Mouse (Mus musculus) right cerebral cortex, postnatal 14 days (tissue): ENCODE results near the gene Zdhhc1.

Source experiments
- DNase-seq: peaks from one replicate; pipeline ENCODE4 v3.0.0; 2022

Gene Zdhhc1

DNA sequence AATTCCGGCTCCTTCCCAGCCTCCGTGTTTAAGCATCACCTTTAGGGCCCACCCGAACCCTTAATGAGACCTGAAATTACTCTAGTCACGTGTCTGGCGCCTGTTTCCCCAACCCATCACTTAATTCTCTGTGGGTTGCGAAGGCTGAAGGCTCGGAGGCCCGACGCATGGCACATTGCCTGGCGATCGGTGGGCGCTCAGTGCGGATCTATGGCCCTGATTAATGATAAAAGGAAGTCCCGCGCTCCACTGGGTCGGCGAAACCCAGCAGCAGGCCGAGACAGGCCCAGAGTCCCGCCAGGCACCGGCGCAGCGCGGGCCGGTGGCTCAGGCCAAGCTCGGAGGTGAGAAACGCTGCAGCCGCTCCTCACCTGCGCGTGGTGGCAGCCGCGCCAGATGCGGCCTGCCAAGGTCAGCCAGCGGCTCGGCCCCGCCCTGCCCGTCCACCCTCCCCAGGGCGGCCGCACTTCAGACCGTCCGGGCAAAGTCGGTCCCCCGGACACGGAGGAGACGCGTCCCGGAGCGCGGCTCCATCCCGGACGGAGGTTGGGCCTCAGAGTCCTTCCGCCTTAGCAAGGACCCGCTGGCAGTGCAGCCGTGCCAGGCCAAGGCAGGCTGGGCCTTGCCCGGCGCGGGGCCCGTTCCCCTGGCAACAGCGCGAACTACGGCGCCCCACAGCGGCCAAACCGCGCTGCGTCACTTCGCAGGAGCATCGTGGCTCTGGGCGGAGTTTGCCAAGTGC lies at the start of gene Zdhhc1:
Gene Zdhhc1 (minus strand): TSS at position 464 of the 742 bp plus-strand sequence.
- peak; percentile 89 for DNase-seq

DNA sequence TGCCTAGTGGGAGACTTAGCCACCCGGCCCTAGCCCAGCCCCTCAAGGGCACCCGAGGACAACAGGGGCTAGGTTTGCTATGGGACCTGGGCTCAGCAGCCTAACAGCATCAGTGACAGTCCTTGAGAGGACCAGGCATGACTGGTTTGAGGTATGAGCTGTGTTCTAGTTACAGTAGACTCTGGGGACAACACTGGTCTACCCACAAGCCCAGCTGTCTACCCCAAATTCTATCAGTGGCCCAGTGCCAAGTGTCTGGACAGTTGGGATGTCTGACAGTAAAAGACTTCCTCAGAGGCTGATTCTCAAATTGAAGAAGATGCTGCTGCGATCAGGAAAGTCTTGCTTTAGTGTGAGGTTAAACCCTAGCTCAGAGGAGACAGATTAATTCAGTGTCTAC lies 48.5 kb upstream of the Zdhhc1 start:
- peak; percentile 58 for DNase-seq

DNA sequence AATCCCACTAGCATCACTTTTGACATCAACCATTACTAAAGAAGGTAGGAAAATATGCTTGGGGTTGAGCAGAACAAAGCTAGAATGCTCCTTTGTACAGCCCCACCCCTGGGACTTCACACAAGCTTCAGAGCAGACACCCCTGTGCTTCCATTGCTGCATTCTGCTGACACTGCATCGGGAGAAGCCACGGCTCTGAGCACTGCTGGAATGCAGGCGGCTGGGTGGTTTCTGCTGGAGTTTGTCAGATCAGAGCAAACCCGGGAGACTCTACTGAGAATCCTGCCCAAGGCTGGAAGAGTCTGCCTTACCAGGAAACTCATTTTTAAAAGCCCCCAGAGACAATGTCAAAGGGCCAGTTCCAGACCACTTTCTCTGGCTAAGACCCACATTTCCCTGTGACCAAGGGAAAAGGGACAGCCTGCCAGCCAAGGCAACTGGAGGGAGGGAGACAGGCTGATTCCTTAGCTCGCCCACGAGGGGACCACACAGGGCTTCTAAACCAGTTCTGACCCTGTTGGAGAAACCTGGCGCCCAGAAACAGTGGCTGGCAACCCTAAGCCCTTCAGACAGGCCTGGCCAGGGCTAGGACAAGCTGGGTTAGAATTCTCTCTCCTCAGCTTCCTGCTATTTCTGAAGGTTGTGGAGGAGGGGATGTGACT lies 48.0 kb upstream of the Zdhhc1 start:
- no peak for DNase-seq

DNA sequence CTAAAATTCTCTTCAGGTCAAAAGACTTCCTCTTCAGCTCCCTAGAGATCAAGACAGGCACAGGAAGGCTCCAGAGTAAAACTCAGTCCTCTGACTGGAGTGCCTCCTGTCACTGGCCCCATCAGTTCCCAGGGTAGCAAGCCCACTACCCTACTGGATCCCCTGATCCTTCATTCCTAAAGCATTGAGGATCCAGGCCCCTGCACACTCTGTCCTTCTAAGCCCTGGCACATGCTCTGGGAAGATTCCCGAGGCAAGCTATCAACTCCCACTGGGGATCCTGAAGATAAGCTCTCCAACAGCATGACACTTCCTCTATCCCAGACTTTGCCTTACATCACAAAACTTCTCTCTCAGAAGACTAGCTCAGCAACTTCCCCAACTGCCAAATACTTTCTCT lies 47.0 kb upstream of the Zdhhc1 start:
- DNase-seq, result no peak

DNA sequence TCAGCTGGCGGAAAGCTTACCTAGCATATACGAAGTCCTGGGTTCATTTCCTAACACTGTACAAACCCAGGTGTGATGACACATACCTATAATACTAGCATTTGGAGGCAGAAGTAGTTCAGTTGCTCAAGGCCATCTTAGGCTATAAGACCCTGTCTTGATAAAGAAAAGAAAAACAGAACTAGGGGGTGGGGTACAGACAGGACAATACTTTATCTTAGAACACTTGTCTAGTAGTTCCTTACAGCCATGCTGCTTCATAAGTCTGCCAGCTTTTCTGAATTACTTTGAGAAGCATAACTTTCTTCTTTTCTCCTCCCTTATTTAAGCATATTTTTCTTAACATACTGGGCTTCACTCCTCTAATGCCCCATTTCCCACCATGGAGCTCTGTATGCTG lies 46.1 kb upstream of the Zdhhc1 start:
- DNase-seq, result no peak

DNA sequence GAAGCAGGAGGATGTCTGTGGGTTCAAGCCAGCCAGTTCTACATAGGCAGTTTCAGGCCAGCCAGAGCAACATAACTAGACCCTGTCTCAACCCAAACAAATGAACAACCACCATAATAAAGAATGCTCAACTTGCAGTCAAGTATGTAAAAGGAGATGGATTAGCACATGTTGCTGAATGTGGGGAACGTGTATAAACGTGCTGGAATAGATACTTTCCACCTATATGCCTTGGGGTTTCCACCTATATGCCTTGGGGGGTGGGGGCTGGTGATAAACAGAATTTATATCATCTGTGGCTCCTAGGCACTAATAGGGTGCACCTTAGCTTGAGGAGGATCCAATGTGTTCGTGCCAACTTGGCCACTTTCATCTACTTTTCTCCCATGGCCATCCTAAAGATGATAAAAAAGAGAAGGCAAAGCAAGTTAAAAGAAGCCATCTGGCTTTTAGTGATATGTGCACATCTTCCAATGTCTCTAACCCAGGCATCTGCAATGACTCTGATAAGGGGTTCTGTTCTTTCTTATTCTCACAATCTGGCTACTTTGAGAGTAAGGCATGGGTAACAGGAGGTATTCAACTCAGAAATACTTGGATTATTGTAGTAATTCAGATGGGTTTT lies 45.4 kb upstream of the Zdhhc1 start:
- DNase-seq, result no peak

DNA sequence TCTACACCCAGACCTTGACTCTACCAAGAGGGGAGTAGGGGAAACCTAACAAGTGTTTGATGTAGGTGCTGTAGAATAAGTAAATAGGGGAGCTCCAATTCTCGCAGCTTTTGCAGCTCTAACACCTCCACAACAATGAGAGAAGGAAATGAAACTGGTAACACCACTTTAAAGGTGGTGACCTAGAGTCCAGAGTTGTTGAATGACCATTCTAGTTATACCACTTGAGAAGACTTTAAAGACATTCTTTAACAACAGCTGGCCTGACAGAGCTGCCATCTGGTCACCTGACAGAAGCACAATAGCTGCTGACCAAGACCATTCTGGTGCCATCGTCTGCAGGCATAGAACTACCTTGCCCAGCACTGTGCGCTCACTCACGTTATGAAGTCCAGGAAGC lies 42.2 kb upstream of the Zdhhc1 start:
- DNase-seq, result no peak

DNA sequence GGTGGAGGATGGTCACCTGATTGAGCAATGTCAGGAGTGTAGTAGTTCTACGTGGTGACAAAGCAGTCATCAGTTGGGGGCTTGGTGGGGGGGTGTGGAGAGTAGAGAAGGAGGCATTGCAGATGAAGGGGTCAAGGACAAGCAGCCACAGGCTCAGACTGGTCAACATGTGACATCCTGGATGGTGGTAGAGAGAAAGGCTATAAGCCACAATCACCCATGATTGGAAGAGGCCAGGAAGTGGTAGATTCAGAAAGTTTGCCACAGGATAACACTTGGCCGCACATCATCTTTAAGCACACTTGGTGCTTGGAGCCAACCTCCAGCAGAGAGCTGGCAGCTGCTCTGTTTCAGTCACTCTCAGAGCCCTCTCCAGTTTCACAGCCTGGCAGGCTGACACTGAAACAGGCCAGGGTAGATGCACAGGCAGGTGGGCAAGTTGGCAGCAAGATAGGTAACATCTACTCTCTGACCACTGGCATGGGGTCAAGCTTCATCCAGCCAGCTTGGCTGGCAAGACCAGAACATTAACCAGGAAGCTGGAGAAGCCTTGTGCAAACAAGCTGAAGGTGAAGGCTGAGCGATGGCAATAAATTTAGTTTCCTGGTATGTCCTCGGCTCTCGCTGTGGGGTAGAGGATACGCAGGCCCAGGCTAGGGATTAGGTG lies 40.4 kb upstream of the Zdhhc1 start:
- DNase-seq, result no peak

DNA sequence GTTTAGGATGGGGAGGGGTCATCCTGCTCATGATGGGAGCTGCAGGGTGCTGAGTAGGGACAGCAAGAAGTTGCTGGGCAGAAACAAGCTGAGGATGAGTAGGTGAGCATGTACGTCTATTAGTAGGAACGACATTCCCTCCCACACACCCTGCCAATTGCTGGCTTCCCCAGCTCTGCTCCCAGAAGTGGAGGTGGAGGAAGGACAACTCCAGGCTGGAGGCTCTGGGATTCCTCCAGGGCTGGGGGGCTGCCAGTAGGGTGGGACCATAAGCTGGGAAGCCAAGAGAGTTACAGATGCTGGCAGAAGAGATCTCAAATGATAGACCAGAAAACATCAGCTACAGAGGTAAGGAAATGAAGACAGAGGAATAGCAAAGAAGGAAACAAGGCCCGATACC lies 39.8 kb upstream of the Zdhhc1 start:
- DNase-seq, result no peak

DNA sequence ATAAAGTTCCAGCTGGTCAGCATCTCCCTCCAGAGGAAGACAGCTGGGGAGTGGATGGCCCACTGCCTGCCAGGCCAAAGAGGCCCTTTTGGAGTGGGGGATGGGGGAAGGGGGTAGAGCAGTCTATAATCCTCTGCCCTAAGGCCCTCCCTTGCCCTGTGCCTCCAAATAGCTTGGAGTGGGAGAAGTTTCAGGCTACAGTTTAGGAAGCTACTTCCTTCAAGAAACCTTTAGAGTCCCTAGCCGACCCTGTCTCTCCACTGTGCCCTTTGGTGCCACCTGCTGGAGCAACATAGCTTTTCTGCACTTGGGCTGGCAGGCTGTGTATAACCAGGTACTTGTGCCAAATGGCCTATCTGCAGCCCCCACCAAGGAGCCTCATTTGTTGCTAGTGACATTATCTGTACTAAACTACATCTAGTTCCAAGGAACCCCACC lies 37.2 kb upstream of the Zdhhc1 start:
- DNase-seq, result peak; percentile 77

DNA sequence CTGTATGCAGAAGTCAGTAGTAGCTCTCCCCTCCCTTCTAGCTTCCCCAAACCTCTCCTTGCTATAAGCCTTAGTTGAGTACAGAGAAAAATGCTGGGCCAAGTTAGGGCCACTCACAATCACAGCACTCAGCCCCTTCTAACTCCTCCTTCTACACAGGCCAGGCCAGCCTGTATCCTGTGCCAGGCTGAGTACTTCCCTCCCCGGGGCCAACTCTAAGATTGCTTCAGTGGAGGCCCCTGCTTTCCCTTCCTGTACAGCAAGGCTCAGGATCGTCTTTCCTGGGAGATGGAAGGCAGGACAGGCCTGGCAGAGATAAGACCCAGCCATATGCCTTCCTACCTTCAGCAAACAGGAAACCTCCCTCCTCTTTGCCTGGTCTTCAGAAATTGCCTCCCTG lies 36.7 kb upstream of the Zdhhc1 start:
- no peak for DNase-seq

DNA sequence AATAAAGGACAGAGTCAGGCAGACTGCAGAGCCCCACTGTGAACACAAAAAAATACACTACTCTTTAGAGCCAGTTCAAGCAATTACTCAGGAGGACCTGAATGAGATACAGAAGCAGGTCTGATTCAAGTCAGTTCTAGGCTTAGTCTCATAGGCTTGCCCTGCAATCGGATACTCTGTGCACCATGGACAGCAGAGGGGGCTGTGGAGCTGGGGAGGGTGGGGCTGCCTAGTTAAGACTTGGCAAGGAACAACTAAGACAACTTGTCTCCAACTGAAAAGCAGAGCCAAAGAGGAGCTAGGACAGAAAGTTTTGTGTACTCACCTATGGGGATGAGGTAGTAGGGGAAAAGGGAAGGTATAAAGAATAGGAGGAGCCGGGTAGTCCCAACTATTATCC lies 35.1 kb upstream of the Zdhhc1 start:
- peak; percentile 44 for DNase-seq

DNA sequence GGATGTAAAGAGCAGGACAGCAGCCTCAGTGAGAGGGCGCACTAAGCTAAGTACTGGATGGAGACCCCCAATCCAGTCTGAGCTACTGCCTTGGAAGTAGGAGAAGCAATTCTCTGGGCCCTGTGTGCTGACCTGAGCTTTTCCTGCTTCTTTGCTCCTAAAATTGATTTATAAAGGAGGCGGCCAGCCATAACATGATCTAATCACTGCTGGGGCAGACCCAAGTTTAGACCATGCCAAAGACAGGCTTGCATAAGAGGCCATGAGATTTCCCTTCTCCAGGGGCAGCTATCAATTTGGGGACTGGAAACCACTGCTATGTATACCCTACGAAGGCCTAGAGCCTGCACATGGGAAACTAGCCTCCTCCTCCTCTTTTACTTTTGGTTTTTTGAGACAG lies 32.6 kb upstream of the Zdhhc1 start:
- DNase-seq, result no peak

DNA sequence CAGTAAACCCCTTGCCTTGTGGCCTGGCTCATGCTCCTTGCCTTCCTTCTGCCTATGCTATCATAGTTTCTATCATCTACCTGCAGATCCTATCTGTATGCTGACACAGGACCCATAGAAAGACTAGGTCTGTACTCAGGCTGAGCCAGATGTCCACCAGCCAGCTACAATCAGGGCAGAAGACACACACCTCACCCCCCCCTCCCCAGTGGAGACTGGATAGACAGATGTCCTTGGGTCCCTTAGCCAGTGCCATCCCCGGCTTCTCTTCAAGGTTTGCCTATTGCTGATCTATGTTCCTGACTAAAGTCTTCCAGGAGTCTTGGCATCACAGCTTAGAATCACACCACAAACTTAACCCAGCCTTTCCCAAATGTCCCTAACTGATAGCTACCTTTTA lies 31.5 kb upstream of the Zdhhc1 start:
- DNase-seq, result no peak

DNA sequence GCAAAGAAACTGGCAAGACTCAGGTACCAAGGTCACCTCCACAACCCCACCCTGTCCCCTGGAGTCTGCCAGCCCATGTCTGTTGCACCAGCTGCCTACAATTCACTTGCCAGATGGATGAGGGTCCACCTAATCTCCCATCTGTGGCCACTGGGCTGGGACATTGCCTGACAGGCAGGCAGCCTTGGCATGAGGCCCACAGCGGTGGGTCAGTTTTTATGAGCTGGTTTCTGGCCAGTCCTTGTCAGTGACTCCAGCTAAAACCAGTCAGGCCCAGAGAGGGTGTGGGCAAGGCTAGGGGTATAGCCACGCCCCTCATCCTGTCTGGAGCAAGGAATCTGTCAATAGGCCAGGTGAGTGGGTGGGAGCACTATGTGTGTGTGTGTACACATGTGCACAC lies 30.4 kb upstream of the Zdhhc1 start:
- DNase-seq, result no peak

DNA sequence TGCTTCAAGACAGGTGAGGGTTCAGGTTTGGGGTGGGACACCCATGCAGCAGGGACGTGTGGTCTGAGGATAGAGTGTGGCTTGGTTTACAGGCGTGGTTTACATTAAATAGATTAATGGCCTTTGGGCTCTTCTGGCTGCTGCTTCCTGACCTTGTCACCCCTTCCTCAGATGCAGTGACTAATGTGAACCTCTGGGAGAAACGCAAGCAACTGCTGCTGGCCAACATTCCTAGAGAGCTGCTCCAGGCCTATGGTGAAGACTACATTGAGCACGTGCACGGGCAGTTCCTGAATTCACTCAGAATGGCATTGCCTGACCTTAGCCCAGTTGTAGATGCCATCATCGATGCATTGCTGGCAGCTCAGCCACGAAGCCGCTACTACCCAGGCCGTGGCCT lies 26.2 kb upstream of the Zdhhc1 start:
- no peak for DNase-seq

DNA sequence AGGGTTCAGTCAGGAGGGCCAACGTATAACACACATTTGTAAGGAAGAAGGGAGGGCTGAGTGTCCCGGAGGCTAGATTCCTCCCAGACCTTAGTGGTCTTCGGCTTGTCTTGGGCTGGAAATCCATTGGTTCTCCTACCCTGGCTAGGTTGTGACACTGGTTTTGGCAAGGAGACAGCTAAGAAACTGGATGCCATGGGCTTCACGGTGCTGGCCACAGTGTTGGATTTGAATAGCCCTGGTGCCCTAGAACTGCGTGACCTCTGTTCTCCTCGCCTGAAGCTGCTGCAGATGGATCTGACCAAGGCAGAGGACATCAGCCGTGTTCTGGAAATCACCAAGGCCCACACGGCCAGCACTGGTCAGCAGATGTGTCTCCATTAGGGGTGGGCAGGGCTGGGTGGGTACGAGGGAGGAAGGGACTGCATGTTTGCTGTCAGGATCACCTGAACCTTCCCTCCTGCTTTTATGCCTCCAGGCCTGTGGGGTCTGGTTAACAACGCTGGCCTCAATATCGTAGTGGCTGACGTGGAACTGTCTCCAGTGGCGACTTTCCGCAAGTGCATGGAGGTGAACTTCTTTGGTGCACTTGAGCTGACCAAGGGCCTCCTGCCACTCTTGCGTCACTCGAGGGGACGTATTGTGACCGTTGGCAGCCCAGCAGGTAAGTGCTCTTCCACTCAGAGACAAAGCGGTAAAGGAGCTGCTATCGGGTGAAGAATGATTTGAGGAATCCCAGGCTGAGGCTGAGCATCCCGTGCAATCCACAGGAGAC lies 25.5 kb upstream of the Zdhhc1 start:
- no peak for DNase-seq

DNA sequence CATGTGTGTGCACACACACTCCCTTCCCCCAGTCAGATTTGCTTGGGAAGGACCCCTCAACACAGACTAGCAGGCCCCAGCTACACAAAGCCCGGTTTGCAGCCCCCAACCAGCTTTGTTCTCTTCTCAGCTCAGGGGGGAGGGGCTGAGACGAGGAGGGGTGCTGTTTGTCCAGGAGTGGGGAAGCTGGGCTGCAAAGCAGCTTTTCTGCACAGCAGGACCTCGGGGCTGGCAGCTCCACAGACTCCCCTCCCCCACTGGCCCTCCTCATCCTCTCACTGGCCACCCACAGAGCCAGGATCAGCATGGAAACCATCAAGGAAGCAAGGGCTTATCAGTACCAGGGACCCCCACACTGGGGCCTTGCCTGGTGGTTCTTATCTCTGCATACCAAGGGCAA lies 24.4 kb upstream of the Zdhhc1 start:
- DNase-seq, result no peak

DNA sequence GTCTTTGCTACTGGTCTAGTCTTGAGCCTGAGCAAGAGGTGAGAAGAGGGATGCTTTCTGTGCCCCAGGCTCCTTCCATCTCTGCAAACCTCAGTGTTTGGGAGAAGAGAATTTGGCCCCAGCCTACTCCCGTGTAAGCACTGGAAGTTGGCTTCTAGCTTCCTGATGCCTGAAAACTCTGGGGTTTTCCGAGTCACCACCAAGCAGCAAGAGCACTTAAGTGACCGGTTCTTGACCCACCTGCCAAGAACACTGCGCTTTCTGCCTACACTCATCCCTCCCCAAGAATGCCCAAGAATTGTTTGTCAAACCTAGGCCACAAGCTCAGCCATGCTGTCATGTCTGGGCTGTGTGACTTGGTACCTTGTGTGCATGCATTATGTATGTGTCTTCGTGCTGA lies 23.8 kb upstream of the Zdhhc1 start:
- no peak for DNase-seq

DNA sequence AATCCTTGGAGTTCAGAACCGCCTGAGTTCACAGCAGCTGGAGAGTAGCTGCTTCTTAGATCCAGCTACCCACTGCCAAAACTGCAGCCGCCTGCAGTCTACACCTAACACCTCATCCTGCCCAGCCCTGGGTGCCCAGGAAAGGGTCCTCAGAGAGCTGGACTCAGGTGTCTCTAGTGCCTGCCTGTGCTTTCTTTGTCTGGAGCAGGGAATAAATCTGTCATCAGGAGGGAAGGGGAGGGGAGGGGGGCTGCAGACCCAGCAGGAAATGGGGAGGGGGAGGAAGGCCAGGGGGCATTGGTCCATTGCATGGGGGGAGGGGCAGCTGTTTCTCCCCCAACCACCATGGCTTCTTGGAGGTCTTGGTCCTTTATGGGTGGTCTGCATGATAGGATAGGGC lies 22.9 kb upstream of the Zdhhc1 start:
- DNase-seq, result no peak

DNA sequence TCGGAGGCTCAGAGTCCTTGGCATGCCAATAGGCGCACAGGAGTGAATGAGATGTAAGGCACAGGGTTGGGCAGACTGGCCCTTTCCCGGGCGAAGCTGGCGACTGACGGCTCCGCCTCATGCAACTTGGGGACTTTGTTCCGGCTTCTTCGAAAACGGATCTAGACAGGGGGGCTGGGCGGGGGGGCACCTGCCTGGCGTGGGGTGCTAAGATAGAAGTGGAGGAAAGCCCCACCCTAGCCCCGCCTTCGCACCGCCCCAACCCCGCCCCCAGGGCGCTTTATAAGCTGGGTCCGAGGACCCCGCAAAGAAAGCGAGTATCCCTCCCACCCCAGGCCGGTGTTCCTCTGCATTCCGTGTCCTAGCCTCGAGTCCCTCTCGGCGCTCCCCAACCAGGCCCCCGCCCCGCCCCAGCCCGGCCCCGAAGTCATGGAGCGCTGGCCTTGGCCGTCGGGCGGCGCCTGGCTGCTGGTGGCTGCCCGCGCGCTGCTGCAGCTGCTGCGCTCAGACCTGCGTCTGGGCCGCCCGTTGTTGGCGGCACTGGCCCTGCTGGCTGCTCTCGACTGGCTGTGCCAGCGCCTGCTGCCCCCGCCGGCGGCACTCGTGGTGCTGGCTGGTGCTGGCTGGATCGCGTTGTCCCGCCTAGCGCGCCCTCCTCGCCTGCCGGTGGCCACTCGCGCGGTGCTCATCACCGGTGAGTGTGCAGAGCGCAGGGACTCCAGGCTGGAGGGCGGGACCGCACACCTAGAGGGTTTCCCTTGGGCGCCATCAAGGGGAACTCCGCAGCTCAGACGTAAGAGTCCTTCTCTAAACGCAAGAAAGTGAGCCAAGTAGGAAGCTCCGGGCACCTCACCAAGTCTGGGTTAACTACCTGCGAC lies 22.0 kb upstream of the Zdhhc1 start, which contains the start of gene Hsd11b2:
Gene Hsd11b2 (plus strand): TSS at position 320 of the 878 bp plus-strand sequence.
- peak; percentile 43 for DNase-seq

DNA sequence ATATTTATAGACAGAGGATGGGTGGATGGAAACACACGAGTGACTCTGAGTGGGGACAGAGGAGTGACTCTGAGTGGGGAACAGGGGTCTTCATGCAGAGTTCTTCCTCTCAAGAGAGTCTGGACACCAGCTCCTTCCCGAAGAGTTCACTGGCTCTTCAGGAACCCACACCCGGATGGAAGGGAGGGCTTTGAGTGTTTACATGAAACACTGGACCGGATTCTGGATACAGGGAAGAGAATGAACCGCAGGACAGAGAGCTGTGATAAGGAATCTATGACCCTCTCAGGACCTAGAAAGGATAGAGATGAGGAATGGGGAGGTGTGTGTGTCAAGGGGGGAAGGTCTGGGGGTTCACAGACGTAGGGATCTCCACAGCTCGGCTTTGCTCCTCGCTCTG lies 20.6 kb upstream of the Zdhhc1 start:
- no peak for DNase-seq
